Mouse (Mus musculus) kidney, postnatal 25 days (tissue): ENCODE data around the gene Nab2.

Experiments
- DNase-seq, 2 experiments: peaks; one replicate each; pipeline ENCODE4 v3.0.0; 2021; ENCODE audit warnings: mixed read lengths in 2 of 2

Nab2 gene

DNA sequence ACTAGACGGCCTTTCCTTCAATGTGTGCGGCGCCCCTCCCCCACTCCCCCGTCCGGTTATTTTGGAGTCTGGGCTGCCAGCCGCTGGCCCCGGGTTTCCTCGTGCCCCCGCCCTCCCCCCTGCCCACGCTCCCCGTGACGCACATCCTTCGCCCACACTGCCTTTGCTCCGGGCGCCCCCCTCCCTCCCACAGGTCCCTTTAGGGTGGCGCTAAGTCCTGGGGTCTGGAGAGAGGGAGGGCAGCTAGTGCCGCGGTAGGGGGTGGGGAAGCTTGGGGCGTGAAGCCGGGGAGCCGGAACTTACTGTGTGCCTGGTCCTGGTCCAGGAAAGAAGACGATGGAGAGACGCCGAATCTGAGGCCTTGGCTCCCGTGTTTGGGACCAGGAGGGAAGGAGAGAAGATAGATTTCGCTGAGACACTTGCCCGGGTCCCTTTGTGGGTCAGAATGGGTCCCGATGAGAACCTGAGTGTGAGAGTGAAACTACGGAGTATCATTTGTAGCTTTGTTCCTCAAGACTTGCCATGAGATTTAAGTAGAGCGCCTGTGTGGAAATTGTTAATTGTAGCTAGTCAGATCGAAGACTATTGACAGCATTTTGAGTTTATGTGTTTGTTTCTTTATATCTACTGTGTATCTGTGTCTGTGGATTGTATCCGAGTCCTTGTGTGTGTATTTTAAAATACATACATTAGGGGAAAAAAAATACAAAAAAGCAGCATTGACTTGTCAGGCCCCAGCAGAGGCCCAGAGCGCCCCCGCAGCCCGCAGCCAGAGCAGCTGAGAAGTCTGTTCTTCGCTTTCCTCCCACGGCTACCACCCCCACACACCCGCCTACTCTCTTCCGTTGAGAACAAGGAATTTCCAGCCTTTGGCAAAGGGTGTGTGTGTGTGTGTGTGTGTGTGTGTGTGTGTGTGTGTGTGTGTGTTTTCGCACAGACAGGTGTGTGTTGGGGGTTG, at the start of gene Nab2:
Nab2 (minus strand) TSS at position 476 of the 958 bp plus-strand sequence.
- DNase-seq: peak; percentile 88 to 92

DNA sequence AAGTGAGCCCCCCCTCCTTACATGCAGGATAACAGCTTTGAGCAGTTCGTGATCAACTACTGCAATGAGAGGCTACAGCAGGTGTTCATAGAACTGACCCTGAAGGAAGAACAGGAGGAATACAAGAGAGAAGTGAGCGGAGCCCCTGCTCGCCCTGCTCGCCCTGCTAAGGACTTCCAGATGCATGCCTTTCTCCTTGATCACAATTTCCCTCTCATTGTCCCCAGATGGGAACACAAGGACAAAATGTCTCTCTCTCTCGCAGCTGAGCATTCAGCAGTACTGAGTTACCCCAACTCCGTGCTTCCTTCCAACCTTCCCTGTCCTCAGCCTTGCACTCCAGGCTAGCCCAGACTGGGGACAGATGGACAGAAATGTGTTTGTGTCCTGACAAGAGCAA, 44.4 kb upstream of the Nab2 start:
- no peak for DNase-seq

DNA sequence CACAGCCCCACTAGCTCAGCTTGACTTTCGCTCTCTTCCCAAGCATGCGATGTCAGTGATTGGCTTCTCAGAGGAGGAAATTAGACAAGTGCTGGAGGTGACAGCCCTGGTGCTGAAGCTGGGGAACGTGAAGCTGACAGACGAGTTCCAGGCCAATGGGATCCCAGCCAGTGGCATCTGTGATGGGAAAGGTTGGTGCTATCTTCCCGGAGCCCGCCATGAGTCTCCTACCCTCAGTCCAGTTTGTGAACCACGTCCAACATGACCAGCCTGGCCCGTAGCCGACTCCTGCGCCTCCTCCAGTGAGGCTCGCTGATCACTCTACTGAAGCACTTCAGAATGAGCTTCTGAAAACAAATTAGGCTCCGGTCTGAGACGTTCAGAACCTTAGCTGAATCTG, 42.0 kb upstream of the Nab2 start:
- no peak for DNase-seq

DNA sequence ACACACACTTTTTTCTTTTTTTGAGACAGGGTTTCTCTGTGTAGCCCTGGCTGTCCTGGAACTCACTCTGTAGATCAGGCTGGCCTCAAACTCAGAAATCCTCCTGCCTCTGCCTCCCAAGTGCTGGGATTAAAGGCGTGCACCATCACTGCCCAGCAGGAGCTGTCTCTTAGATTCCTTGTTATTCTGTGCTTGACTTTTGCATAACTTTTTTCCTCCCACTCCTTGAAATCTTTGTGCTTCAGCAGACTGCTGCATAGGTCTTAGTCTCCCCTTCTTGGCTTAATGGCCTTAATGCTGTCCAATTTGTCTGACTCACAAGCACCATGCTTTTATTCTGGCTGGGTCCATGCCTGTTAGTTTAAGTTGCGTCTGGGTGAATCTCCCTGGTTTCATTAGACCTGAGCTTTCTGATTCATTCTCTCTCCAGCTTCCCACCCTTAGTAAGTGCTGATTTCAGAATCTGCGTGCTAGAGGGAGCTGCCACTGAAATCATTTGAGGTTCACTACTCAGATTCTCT, 40.5 kb upstream of the Nab2 start:
- no peak for DNase-seq

DNA sequence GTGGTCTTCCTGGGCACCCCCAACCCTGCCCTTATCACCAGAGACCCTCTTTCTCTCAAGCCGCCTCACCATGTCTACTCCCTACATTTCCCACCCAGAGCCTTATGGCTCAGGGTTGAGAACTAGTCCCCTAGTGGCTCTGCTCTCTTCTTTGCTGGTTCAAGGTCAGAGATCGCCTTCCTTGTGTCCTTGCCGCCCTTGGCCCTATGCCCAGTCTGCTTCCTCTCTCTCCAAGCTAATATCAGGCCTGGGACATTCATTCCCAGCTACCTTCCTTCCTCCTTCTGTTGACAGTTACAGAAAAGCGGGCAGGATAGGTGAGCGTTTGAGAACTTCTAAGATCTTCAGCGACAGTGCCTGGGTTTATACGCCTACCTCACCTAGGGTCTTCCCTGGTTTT, 39.4 kb upstream of the Nab2 start:
- peak; percentile 72 to 79 for DNase-seq

DNA sequence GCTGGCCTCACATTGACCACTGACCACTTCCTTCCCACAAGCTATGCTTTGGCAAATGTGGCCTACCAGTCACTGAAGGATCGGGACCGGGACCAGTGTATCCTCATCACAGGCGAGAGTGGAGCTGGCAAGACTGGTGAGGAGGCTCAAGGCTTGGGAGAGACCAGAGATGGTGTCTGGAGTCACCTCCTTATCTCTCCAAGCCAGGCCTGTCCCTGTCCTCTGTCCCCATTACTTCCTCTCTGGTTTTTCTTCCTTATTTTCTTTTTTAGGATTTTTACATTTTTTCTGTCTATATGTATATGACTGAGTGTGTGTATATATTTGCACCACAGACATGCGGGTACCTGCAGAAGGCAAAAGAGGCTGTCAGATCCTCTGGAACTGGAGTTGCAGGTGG, 37.4 kb upstream of the Nab2 start:
- no peak for DNase-seq

DNA sequence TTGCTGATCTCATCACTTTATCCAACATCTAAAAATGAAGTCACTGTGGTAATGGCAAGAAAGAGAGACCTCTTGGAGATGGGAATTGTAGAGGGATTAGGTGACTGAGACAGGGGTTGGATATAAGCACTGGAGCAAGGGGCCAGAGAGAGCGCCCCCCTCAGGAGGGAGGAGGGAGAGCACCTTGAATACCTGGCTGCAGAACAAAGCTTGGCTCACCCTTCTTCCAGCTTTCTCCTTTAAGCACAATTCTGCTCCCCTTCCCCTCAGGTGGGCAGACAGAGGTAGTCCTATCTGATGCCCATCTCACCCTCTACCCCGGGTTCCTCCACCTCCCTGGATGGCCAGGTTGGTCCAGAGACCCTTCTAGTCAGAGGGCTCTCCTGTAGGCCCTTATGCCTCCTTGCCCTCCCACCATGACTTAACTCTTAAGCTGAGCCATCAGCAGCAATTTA, 36.4 kb upstream of the Nab2 start, which contains the start of gene Myo1a:
Myo1a (plus strand) TSS at position 405 of the 455 bp plus-strand sequence.
- peak in 1 of 2 experiments; percentile 19 for DNase-seq

DNA sequence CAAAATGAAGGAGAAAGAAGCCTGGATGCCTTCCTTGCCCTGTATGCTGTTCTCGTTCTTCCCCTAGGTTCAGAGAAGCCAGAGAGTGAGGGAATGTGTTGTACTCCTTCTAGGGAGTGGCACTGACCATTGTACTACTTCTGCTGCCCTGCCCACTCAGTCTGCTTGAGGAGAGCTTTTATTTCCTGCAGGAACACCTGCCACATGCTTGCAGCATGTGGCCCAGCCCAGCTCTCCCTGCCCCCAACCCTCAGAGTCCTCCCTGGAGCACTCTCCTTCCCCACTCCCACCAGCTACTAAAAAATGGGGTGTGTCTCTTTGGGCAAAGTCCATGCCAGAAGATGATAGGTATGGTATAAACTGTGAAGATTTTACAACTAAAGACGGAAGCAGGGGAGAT, 35.9 kb upstream of the Nab2 start:
- no peak for DNase-seq

DNA sequence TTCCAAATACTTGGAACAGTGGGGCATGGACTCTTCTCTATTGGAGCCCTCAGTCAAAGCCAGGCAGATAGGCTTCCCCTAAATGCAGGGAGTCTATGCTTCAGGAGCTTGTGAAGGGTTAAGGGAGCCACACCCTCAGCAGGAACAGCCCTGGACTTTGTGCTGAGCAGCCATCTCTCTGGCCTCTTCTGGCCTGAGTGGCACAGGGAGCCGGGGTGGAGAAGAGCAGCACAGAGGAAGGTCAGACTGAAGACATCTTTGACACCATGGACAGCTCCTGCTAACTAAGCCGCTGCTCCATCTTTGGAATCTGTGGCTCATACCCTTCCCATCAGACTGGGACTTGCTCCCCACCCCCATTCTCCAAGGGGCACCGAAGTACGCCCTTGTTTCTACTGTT, 34.9 kb upstream of the Nab2 start:
- DNase-seq: no peak

DNA sequence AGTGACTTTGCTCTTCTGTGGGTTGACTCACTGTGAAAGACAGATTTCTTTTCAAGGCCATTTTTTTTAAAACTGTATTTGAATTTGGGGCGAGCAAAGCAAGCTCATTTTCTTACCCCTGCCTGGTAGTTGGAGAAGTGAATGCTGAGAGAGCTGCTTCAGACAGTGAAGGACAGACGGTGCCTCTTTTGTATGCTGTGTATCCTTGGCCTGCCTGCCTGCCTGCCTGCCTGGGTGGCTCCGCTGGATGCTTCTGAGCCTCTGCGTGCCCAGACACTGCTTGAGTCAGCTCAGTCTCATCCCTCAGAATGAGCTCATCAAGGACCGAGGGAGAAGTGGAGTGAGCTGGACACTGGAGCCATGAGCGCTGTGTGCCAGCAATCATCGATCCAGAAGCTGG, 30.6 kb upstream of the Nab2 start:
- no peak for DNase-seq

DNA sequence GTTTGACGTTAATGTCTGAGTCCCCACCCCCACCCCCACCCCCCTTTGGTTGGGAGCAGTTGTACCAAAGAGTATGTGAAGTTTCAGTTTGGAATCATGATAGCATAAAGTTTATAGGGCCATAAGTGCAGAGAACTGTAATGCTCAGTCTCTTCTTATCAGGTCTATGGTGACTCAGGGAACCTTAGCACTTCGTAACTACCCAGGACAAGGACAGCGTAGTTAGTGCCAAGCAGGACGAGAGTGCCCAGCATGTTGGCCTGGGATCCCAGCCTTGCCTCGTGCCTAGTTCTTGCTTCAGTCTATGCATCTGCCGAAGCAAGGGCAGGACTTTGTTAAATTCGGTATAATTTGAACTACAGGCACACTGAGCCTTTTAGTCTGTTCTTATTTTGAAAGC, 27.4 kb upstream of the Nab2 start:
- no peak for DNase-seq

DNA sequence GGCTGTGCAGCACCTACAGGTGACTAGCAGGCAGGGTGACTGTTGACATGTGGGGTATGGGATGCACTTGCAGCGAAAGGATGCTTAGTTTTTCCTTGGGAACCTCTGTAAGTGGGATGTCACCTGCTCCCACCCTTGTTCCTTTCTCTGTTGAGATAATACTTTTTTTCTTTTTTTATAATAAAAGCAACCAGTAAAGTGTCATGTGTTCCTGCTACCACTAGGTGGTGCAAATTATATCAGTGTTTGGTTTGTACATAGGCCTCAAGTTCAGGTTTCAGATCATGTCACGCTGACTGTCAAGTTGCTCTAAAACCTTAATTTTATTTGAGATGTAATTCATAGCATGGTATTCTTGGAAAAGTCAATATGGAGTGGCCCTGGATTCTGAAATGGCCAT, 26.3 kb upstream of the Nab2 start:
- peak in 1 of 2 experiments; percentile 22 for DNase-seq

DNA sequence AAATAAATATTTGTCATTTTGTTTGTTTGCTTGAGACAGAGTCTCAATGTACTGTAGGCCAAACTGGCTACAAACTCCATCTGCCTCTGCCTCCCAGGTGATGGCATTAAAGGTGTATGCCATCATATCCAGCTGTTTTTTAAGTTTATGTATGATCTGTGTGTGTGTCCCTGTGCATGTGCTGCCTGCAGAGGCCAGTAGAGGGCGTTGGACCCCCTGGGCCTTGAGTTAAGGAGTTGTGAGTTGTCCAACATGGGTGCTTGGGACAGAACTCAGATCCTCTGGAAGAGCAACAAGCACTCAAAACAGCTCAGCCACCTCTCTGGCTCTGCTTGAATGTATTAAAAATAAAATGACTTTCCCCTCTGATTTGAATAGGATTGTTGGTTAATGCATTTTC, 22.7 kb upstream of the Nab2 start:
- no peak for DNase-seq

DNA sequence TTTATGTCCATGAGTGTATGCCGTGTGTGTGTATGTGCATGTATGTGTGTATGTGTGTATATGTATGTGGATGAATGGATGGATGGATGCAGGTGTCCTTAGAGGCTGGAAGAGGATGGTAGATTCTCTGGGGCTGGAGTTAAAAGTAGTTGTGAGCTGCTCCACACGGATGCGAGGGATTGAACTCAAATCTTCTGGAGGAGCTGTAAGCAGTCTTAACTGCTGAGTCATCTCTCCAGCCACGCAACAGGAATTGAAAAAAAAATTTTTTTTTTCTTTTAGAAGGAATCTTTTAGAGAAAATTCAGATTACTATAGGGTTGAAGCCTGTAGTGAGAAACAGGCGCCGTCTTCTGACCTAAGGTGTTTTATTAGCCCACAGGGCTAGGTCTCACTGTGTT, 14.5 kb upstream of the Nab2 start:
- DNase-seq: no peak

DNA sequence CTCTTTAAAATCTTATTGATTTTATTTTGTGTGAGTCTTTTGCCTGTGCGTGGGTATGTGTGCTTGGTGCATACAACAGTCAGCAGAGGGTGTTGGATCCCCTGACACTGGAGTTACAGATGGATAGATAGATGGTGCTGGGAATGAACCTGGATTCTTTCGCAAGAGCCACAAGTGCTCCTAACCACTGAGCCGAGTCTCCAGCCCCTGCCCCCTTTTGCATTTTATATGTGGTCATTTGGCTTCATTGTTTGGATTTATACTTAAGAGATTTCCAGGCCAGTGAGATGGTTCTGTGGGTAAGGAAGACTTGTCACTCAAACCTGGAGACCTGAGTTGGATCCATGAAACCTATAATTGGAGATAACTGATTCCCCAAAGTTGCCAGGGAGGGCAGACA, 11.5 kb upstream of the Nab2 start:
- DNase-seq: no peak

DNA sequence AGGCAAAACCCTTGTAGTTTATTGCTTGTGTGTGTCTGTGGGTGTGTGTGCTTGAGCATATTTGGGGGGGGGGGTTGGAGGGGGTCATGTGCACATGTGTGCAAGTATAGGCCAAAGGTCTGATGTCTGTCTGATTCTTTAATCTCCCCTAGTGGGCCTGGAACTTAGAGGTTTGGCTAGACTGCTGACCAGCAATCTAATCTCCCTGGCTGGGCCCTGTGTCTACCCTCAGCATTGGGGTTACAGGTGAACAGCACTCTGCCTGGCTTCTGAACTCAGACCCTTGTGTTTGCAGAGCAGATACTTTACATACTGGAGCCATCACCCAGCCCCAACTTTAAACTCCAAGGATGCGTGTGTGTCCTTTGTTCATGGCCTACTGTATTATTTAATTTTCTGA, 10.8 kb upstream of the Nab2 start:
- DNase-seq: no peak

DNA sequence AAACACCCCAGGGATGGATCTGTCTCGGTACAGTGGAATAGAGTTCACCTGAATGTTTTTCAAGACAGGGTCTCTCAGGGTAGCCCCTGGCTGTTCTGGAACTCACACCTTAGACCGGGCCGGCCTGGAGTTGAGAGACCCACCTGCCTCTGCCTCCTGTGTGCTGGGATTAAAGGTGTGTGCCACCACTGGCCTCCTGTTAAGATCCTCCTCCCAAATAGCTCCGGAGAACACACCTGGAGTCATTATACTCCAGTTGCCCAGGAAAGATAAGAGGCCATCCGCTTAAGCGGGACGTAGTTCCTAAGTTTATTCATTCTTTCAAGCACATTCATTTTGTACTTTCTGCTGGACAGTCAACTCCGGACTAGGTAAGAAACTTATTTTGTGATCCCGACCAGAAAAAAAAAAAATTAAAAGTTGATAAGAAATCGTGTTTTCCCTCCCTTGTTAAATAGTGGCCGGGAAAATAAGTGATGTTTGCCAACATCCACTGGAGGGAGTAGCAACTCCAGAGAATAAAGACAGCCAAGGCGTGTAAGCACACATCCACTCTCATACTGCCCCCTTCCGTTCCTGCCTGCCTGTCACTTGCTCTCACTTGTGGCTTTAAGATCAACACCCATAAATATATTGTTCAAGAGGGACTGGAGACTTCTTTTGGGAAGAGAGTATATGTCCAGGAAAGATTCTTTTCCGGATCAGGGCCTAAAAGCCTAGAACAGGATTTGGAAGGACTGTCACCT, 9.4 kb upstream of the Nab2 start:
- peak; percentile 80 to 81 for DNase-seq

DNA sequence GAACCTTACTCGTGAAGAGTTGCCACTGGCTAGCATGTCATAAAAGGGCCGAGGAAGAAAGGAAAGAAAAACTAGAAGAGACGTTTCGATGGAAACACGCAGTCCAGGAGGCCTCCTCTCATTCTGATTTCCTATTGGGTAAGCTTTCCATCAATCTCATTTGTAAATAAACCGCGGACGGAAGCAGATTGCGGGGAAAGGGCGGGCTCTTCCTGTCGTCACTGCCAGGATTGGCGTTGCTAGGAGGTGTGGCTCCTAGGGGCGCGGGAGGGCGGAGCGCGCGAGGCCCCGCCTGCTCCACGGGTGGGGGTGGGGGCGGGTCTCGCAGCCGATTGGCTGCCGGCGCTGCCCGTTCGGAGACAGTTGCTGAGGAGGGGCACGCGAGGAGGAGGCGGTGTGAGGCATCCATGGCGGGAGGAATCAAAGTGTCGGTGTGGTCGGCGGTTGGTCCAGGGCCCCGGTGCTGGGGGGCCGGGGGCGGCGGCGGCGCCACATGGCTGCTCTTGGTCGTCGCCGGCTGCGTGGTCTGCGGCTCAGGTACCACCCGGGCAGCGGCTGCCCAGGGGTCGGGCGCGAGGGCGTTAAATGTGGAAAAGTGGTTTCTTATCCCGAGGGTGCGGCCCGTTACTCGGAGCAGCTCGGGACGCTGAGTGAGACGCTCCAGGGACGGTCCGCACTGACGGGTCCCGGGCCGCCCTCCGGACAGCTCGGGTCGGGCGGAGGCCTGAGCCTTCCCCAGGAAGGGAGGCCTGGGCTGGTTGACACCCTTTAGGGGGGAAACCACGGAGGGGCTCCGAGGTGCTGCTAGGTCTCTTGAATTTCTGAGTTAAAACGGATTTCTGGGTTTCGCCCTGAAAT, 8.6 kb upstream of the Nab2 start:
- DNase-seq: peak; percentile 92 to 97

DNA sequence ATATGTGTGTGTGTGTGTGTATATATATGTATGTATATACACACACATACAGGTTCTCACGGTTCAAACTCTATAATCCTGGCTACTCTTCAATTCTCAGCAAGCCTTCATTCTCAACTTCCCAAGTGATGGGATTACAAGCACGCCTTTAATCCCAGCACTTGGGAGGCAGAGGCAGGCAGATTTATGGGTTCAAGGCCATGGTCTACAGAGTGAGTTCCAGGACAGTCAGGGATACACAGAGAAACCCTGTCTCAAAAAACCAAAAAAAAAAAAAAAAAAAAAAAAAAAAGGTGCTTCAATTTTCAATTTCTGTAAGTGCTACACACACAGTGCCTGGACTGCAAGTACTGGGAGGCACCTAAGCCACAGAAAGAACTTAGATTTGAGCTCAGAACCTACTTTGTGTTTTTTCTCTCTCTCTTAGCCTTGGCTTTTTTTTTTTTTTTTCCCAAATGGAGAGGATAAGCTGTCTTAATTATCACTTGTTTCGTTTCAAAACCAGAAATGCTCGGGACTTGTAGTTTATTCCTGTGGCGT, 7.6 kb upstream of the Nab2 start:
- no peak for DNase-seq

DNA sequence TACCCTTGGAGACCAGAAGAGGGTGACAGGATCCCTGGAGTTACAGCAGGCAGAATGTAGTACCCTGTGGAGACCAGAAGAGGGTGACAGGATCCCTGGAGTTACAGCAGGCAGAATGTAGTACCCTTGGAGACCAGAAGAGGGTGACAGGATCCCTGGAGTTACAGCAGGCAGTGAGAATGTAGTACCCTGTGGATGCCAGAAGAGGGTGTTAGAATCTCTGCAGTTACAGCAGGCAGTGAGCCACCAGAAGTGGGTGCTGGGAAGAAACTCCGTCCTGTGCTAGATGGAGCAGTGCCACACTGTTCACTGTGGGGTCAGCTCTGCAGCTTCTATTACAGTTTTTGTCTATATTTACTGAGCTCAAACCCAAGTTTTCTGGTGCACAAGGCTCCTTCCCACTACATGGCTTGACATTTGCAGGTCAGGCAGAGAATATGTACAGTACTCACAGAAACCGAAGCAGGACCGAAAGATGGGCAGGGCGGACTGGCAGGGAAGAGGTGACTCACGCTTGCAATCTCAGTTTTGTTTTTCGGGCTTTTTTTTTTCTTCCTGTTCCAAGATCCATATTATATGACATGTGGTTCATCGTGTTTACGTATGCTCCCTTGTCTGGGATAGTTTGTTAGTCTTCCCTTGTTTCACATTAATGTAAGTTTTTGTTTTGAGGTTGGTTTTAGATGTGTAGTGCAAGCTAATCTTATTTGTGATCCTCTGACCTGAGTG, 6.6 kb upstream of the Nab2 start:
- peak; percentile 89 to 98 for DNase-seq

DNA sequence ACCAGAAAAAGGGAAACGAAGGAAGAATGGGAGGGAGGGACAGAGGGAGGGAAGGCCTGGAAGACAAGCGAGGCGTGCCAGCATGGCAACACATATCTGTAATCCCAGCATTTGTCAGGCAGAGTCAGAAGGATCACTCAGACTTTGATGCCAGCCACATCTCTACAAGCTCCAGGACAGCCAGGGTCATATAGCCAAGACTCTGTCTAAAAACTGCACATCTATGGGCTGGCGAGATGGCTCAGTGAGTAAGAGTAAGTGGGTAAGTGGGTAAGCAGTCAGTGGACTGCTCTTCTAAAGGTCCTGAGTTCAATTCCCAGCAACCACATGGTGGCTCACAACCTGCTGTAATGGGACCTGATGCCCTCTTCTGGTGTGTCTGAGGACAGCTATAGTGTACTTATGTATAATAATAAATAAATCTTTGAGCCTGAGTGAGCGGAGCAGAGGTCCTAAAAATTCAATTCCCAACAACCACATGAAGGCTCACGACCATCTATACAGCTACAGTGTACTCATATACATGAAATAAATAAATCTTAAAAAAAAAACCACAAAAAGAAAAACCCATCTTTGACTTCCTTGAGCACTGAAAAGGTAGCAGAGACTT, 5.8 kb upstream of the Nab2 start:
- peak in 1 of 2 experiments; percentile 8 for DNase-seq
